Mouse (Mus musculus): Measurements from ENCODE around the gene Vmn2r-ps130. TPM values are rescaled to one million over a fixed set of nuclear protein-coding genes. Genes with fewer than 3 reads are reported as not detected.
"Not testable (repeated sequence)": the region's sequence is repeated elsewhere in the genome, so short reads cannot be mapped to it uniquely, and the experiment has no call there.

The Vmn2r-ps130 gene
- not detected in 2 replicates for polyA plus RNA-seq (2015; fragmentation: Nextera tagmentation; extraction: Ambion mirVana)

- H3K4me2 ChIP-seq (ENCODE audit: low read depth, low read length); ATAC-seq (ENCODE audit: low read depth); H3K4me1 ChIP-seq (ENCODE audit: control insufficient read depth, low read depth, low read length); H3K27me3 ChIP-seq (ENCODE audit: control insufficient read depth, insufficient read depth, low read depth, low read length); H3K9ac ChIP-seq (ENCODE audit: low read depth, low read length); H3K9me3 ChIP-seq (replicated peaks; ENCODE audit: control insufficient read depth, low read length); H3K4me3 ChIP-seq (ENCODE audit: low read depth, low read length); H3K27ac ChIP-seq (ENCODE audit: low read length); H3K36me3 ChIP-seq (ENCODE audit: control insufficient read depth, insufficient read depth): not testable (repeated sequence)
- WGBS (ENCODE audit: insufficient replicate concordance): no CpG with 5 or more reads among the region's 1 CpGs
Measured at GRCm38 (mm10) chr17:23060866-23061265, at the start of gene Vmn2r-ps130. TSS of gene Vmn2r-ps130 (plus strand) at chr17:23061166.

Other genes with a start within 250 kb of the Vmn2r-ps130 start
- gene Zfp945, start 194.0 kb upstream of the Vmn2r-ps130 start, polyA plus RNA-seq (2015; fragmentation: Nextera tagmentation; extraction: Ambion mirVana): 2.2 and 2.4 TPM in 2 replicates
- gene Vmn2r113, start 118.2 kb upstream of the Vmn2r-ps130 start, polyA plus RNA-seq (2015; fragmentation: Nextera tagmentation; extraction: Ambion mirVana): not detected in 2 replicates
- gene Zfp40, start 132.1 kb downstream of the Vmn2r-ps130 start, polyA plus RNA-seq (2015; fragmentation: Nextera tagmentation; extraction: Ambion mirVana): 1.4 and 1.5 TPM in 2 replicates

Data from liver, embryonic 16.5 days (tissue).